Mouse (Mus musculus) gastrocnemius, adult 8-10 months (tissue): ENCODE data around the gene 9430038I01Rik. TPM values are rescaled to one million over a fixed set of nuclear protein-coding genes. Genes with fewer than 3 reads are reported as not detected.

Experiments
- DNase-seq, 2 experiments: peaks; one replicate each; pipeline ENCODE4 v3.0.0; 2022; ENCODE audit warnings: low spot score in 2 of 2
- total RNA-seq, 4 experiments: library from RNA; stranded (reverse); gene quantifications; 2 replicates each; pipeline ENCODE4 v1.2.4; 2022

The 9430038I01Rik gene
- total RNA-seq, 4 experiments from 2014 or later: 3.0 to 4.9 (median 4.3) TPM

GRCm38 (mm10) chr7:137366736-137367135 is 43.8 kb downstream of the 9430038I01Rik start:
- DNase-seq: no peak

DNA sequence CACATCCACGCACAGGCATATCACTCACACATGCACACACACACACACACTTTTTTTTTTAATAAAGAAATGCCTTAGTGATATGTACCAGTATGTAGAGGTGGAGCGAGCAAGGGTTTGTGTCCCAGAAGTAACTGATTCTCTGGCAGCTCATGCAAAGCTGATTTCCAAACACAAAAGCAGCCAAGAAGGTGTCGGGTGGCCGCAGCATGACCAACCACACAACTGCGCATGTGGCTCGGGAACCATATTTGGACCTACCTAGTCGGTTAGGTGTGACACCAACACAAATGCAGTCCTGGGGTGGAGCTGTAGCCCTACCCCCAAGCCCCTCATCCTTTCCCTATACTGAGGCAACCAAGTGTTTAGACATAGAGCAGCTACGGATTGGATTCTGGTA is 45.5 kb downstream of the 9430038I01Rik start:
- no peak for DNase-seq

- DNase-seq: no peak
Measured at GRCm38 (mm10) chr7:137364571-137364970, 46.0 kb downstream of the 9430038I01Rik start.

DNA sequence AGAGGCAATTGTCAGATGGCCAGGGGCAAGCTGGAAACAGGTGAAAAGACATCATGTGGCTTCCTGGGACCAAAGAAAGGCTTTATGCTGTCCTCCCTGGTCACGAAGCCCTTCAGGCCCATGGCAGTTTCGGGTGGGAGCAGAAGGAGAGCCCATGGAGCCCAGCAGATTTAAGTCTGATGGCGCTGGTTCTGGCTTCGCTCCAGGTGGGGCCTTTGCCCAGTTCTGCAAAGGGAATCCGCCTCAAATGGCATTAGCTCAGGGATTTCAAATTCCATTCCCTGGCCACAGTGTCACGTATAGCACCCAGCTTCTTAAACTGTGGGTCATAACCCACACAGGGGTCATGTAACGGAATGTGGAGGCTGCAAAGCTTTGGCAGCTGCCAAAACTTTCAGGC is 63.7 kb downstream of the 9430038I01Rik start:
- peak in 1 of 2 experiments; percentile 28 for DNase-seq

DNA sequence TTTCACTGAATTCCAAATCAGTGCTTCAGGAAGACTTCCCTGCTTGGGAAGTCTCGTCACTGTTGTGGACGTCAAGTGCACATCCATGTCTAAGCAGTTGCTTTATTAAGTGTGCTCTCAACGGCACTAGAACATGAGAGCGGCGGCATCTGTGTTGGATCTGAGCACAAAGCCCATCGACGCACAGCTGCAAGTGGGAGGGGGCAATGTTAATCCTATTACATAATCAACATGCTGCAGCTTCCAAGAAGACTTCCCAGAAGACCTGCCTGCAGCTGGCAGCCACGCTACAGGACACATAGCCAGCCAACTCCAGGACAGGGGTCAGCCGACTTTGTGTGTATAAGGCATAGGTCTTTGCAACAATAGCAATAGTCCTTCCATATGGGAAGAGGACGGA is 64.5 kb downstream of the 9430038I01Rik start:
- DNase-seq: peak; percentile 23 to 54

- DNase-seq: peak in 1 of 2 experiments; percentile 30
Measured at GRCm38 (mm10) chr7:137333951-137334350, 76.6 kb downstream of the 9430038I01Rik start.

Other genes with a start within 250 kb of the 9430038I01Rik start
- gene Ebf3, start 96.3 kb downstream of the 9430038I01Rik start, total RNA-seq: 1 to 10 TPM; 5.8 to 8.5 (median 7.1) TPM
- gene Glrx3, start 26.9 kb upstream of the 9430038I01Rik start, total RNA-seq: 100 to 1,000 TPM; 122 to 152 (median 140) TPM